Mouse (Mus musculus) forebrain, embryonic 16.5 days (tissue): ENCODE results near the gene Olfm4. TPM values are rescaled to one million over a fixed set of nuclear protein-coding genes. Genes with fewer than 3 reads are reported as not detected.

Experiments used
- ATAC-seq: fragments of 200-750 bp; cut with Nextera tagmentation; 2 replicates; pipeline ENCODE4 v1.8.0; 2017; ENCODE audit warnings: mild to moderate bottlenecking, moderate library complexity
- H3K27ac ChIP-seq: fragments of 300-500 bp; sonication (generic); 2 replicates; pipeline ENCODE4 v1.5.1; 2014; ENCODE audit warnings: low read length, control low read depth
- H3K27me3 ChIP-seq: fragments of 300-500 bp; sonication (generic); replicated peaks from 2 replicates; pipeline ENCODE4 v1.6.1; 2014; ENCODE audit warnings: low read length; ENCODE audit not compliant: control insufficient read depth, insufficient read depth
- H3K36me3 ChIP-seq: fragments of 300-500 bp; sonication (generic); 2 replicates; pipeline ENCODE4 v1.6.1; 2014; ENCODE audit not compliant: control insufficient read depth, insufficient read depth
- H3K4me1 ChIP-seq: fragments of 300-500 bp; sonication (generic); replicated peaks from 2 replicates; pipeline ENCODE4 v1.6.1; 2014; ENCODE audit warnings: low read length; ENCODE audit not compliant: control insufficient read depth, insufficient read depth
- H3K4me2 ChIP-seq: fragments of 300-500 bp; sonication (generic); 2 replicates; pipeline ENCODE4 v1.6.1; 2014; ENCODE audit warnings: mild to moderate bottlenecking, low read length, control low read depth
- H3K4me3 ChIP-seq: fragments of 300-500 bp; sonication (generic); replicated peaks from 2 replicates; pipeline ENCODE4 v1.5.1; 2014; ENCODE audit warnings: mild to moderate bottlenecking, low read length, control low read depth
- H3K9ac ChIP-seq: fragments of 300-500 bp; sonication (generic); replicated peaks from 2 replicates; pipeline ENCODE4 v1.6.1; 2014; ENCODE audit warnings: low read depth, low read length, control low read depth
- H3K9me3 ChIP-seq: fragments of 300-500 bp; sonication (generic); 2 replicates; pipeline ENCODE4 v1.6.1; 2016; ENCODE audit warnings: low read length; ENCODE audit not compliant: control insufficient read depth
- WGBS: fragments of 180-500 bp; shearing (Covaris S2); extraction: QIAGEN DNeasy Blood & Tissue Kit; methylation state at CpG from one replicate; pipeline ENCODE4 v1.1.7; 2014; 5-methylcytosine and 5-hydroxymethylcytosine counted together
- polyA plus RNA-seq: library from polyadenylated mRNA; unstranded; fragments of >200 nt; fragmentation: Nextera tagmentation; extraction: Ambion mirVana; gene quantifications from 2 replicates; pipeline ENCODE4 v1.2.1, GENCODE M21; 2015

The Olfm4 gene
- polyA plus RNA-seq, 1 experiment from 2014 or later = 2.7 TPM

DNA sequence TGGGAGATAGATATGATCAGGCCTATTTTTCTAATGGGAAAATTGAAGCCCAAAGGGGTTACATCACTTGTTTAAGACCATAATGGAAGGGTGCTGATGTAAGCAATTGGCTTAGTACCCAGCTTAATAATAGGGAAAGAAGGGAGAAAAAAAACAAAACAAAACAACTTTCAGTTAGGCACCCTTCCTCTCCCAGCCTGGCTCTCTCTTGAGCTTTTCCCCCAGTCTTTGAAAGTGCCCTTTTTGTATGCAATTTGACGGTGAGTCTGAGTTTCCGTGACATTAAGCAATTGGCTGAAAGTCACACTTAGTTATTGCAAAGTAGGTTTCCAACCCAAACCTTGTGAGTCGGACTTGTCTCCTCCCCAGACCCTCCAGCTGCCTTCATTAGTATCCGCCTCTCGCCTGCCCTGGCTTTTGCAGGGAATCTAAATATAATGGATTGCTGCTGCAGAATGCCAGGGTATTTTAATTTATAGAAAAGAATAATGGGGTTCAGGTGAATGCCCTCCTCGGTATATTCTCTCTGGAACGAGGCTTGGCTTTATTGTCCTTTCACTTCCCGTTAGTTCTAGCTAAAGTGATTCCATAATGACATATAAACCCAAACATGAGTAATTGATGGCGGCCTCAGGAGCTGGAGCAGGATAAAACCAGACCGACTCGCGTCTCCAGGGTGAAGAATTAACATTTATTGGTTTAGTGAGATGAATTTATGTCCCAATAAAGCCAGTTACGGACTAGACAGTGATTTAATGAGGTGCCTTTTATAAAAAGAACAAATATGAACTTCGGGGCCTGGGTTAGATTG, 12.7 kb upstream of the Olfm4 start:
- Histone ChIP-seq H3K27me3 (no peaks in the 10 kb centered on the region), H3K9me3 (no peaks in the 10 kb centered on the region), H3K4me3 (no peak overlapping the region), H3K4me1 (no peaks in the 10 kb centered on the region), H3K9ac (no peak overlapping the region), H3K36me3 (no peaks in the 10 kb centered on the region), H3K4me2 (no peak overlapping the region), H3K27ac (no peak overlapping the region)
- peak; percentile 59 for ATAC-seq
- 36% methylated on average over 14 of the region's 14 CpGs for WGBS

DNA sequence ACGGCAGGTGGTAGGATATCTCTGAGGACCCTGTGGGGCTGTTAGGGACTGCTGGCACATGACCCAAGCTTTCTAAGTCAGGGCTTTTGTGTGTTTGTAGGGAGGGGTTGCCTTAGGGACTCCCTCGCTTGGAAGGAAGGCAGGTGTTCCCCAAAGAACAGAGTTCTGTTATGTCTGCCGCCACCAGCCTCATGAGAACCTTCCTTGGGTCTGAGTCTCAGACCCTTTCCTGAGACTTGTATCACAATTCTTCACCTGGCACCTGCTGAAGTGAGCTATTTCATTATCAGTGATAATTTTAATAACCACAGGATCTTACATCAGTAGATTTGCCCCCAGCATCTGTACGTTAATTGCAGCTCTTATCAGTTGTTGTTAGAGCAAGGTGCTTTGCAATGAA, 2.4 kb upstream of the Olfm4 start:
- Histone ChIP-seq H3K9ac (no peak overlapping the region), H3K36me3 (no peaks in the 10 kb centered on the region), H3K9me3 (no peaks in the 10 kb centered on the region), H3K4me3 (no peak overlapping the region), H3K4me2 (no peak overlapping the region), H3K4me1 (no peaks in the 10 kb centered on the region), H3K27ac (no peak overlapping the region), H3K27me3 (no peaks in the 10 kb centered on the region)
- no peak for ATAC-seq
- WGBS = 89% methylated on average over 4 of the region's 4 CpGs

DNA sequence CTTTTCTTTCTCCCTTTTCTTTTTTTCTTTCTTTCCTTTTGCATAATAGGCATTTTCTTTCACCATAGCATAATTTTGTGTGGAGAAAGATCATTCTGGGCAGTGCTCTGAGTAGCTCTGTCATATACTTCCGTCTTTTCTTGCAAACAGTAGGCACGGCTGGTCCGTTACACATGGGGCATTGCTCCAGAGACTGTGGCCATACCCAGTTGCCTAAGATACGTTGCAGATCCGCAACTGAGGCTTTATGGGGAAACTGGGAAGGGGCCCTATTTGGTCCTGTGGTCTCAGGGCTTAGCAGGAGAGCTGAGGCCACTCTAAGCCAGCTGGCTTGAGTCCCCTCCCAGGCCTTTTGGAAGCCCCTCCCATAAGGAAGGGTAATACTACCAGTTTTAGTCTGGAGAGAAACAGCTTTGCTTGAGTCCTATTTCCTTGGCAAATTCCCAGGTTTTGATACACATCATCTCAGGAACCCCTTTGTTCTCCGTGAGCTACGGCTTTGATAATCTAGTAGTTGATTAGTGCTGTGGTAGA, 1.3 kb downstream of the Olfm4 start:
- Histone ChIP-seq H3K27me3 (no peaks in the 10 kb centered on the region), H3K9ac (no peak overlapping the region), H3K9me3 (no peaks in the 10 kb centered on the region), H3K4me3 (no peak overlapping the region), H3K27ac (no peak overlapping the region), H3K4me2 (no peak overlapping the region), H3K4me1 (no peaks in the 10 kb centered on the region), H3K36me3 (no peaks in the 10 kb centered on the region)
- ATAC-seq = no peak
- 82% methylated on average over 7 of the region's 7 CpGs for WGBS

DNA sequence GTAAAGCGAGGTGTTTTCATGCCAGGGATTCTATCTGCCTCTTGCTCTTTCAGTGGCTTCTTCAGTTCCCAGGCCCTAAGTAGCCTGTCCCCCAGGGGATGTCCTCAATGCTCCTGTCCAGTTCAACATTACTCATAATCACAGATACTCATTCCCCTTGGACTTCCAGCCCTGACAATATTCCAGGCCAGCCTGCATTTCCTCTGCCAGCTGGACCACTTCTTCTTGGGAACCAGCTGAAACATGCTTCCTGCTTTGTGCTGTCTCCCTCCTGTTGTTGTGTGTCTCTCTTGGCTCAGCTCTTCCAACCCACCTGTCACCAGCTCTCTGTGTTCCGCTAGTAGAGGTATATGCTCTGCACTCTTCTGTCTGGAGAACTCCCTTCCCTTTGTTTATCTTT, 1.8 kb downstream of the Olfm4 start:
- H3K9me3 ChIP-seq = no peaks in the 10 kb centered on the region
- WGBS = 91% methylated on average over 2 of the region's 2 CpGs
- H3K27ac ChIP-seq = no peak overlapping the region
- H3K4me1 ChIP-seq = no peaks in the 10 kb centered on the region
- ATAC-seq = no peak
- H3K4me3 ChIP-seq = no peak overlapping the region
- H3K9ac ChIP-seq = no peak overlapping the region
- no peaks in the 10 kb centered on the region for H3K36me3 ChIP-seq
- no peak overlapping the region for H3K4me2 ChIP-seq
- H3K27me3 ChIP-seq = no peaks in the 10 kb centered on the region

DNA sequence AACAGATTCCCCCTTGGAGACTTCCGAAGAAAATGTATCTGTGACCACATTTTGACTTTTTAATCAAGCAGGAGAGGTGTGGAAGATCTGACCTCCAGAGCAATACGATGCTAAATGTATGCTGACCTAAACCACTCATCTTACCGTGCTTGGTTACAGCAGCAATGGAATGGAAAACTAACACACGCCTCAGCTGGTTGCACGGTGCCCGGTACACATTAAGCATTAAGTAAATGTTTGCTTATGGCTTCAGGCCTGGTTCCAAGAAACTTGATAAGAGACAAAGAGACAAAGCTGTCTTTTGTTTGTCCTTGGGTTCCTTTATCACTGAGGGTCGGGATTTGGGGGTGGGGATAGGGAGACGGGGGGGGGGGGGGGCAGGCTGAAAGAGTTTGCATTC, 3.0 kb downstream of the Olfm4 start:
- H3K9ac ChIP-seq = no peak overlapping the region
- no peak overlapping the region for H3K27ac ChIP-seq
- ATAC-seq = no peak
- H3K4me1 ChIP-seq = no peaks in the 10 kb centered on the region
- no peaks in the 10 kb centered on the region for H3K36me3 ChIP-seq
- H3K9me3 ChIP-seq = no peaks in the 10 kb centered on the region
- H3K4me2 ChIP-seq = no peak overlapping the region
- WGBS = 64% methylated on average over 8 of the region's 8 CpGs
- H3K4me3 ChIP-seq = no peak overlapping the region
- no peaks in the 10 kb centered on the region for H3K27me3 ChIP-seq

DNA sequence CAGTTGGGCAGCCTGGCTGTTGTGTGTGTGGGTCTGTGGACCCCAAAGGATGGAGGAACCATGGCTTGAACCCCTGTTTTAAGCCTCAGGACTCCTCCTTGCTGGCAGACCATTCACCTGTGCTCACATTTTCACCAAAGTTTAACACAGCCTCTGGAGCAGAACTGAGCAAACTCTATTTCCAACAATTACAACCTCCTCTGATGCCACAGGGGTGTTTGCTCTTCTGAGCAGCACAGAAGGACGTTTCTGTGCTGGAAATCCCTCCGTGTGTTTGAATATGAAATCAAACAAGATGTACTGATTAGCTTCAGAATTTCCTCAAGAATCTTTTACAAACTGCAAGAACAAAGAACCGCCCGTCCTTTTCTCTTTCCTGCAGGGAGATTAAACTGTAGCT, 5.9 kb downstream of the Olfm4 start:
- H3K27ac ChIP-seq = no peak overlapping the region
- H3K4me3 ChIP-seq = no peak overlapping the region
- no peaks in the 10 kb centered on the region for H3K27me3 ChIP-seq
- H3K9me3 ChIP-seq = no peaks in the 10 kb centered on the region
- H3K4me2 ChIP-seq = no peak overlapping the region
- H3K36me3 ChIP-seq = no peaks in the 10 kb centered on the region
- no peaks in the 10 kb centered on the region for H3K4me1 ChIP-seq
- no peak for ATAC-seq
- 40% methylated on average over 4 of the region's 4 CpGs for WGBS
- H3K9ac ChIP-seq = no peak overlapping the region

DNA sequence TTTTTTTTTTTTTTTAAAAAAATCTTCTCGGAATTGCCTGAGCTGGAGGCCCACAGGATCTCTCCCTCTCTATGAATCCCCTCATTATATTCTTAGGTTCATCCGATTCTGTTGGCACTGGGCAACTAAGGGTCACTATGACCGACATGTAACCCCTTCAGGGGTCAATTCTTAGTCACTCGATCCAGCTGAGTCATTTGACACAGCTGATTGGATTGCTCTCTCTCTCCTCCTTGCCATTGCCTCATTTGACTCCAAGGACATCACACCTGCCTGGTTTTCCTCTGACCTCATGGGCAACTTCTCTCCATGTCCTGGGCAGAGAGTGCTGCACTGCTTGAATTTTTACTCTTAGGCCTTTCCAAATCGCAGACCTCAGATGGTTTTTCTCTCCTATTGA, 6.7 kb downstream of the Olfm4 start:
- WGBS = 53% methylated on average over 5 of the region's 5 CpGs
- Histone ChIP-seq H3K36me3 (no peaks in the 10 kb centered on the region), H3K9me3 (no peaks in the 10 kb centered on the region), H3K27ac (no peak overlapping the region), H3K27me3 (no peaks in the 10 kb centered on the region), H3K9ac (no peak overlapping the region), H3K4me1 (no peaks in the 10 kb centered on the region), H3K4me2 (no peak overlapping the region), H3K4me3 (no peak overlapping the region)
- ATAC-seq = no peak

DNA sequence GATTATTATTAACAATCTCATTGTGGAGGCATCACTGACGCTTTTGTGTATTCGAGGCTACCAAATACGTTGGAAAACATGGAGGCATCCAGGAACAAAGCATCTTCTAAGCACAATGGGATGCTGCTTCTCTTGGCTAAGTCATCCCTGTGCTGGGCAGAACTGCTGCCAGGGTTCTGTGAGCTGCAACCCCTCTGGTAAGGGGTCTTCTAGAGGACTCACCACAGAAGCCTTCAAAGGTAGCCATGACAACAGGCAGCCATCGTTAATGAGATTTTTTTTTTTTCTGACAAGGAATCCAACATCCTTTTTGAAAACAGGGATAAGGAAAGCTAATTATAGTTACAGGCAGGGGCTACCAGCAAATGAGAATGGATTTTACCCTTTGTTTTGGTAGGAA, 13.7 kb downstream of the Olfm4 start:
- peaks cover 3% of the 10 kb centered on the region; the same call in 1 of the 2 replicates for H3K4me1 ChIP-seq
- no peak overlapping the region for H3K27ac ChIP-seq
- H3K27me3 ChIP-seq = no peaks in the 10 kb centered on the region
- no peak for ATAC-seq
- H3K4me3 ChIP-seq = no peak overlapping the region
- H3K9ac ChIP-seq = no peak overlapping the region
- H3K36me3 ChIP-seq = no peaks in the 10 kb centered on the region
- 16% methylated on average over 4 of the region's 4 CpGs for WGBS
- no peak overlapping the region for H3K4me2 ChIP-seq
- no peaks in the 10 kb centered on the region for H3K9me3 ChIP-seq

DNA sequence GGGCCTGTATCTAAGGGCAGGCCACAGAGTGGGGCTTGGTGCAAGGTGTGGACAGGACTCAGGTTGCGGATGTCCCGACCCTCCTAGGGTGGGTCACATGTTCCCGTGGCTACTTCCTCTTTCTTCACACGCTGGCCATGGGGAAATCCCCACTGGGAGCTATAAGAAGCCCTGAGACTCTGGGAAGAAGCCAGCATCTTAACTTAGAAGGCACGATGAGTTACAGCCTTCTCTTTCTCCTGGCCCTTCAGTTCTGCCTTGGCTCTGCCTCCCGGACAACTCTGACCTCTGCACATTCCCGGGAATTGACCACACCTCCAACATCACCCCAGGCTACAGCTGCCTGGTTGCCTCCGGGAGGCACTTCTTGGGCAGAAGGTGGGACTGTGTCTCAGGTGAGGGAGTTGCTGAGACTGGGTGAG, 16.2 kb downstream of the Olfm4 start:
- WGBS = 57% methylated on average over 8 of the region's 8 CpGs
- Histone ChIP-seq H3K36me3 (no peaks in the 10 kb centered on the region), H3K9ac (no peak overlapping the region), H3K27ac (no peak overlapping the region), H3K4me3 (no peak overlapping the region), H3K9me3 (no peaks in the 10 kb centered on the region), H3K4me1 (peaks cover 3% of the 10 kb centered on the region; the same call in 1 of the 2 replicates), H3K27me3 (no peaks in the 10 kb centered on the region), H3K4me2 (no peak overlapping the region)
- no peak for ATAC-seq
